Mouse (Mus musculus): ENCODE results near the gene Cab39.

The Cab39 gene

GRCm38 (mm10) chr1:85845476-85845875 is 52.2 kb downstream of the Cab39 start:
- DNase-seq (ENCODE audit: low read depth): no peak

DNA sequence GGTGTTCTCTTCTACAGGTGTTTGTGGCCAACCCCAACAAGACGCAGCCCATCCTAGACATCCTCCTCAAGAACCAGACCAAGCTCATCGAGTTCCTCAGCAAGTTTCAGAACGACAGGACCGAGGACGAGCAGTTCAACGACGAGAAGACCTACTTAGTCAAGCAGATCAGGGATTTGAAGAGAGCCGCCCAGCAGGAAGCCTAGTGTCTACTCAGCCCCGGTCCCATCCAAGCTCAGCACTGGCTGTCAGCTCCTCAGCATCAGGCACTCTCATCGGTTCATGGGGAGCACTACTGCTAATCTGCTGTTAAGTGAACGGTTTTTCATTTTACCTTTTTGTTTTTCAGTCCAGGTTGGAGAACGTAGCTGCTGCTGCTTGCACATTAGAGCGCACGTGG is 55.8 kb downstream of the Cab39 start:
- no peak for DNase-seq (ENCODE audit: low read depth)

DNA sequence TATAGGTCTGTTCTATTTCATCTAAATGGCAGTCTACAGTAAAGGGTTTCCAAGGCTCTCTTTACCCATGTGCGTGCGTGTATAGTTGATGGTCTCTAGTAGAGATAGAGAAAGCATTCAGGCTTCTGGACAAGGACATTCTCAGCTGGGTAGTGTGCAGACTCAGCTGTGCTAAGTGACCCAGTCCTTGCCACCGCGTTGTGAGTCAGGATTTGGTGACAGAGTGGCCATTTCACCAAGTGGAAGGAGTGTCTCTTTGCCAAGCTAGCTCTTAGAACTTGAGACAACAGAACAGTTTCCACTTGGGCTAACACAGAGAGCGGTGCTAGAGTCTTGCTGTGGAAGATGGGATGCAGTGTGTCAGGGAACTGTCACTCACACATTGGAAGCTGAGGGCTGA is 57.6 kb downstream of the Cab39 start:
- no peak for DNase-seq (ENCODE audit: low read depth)

DNA sequence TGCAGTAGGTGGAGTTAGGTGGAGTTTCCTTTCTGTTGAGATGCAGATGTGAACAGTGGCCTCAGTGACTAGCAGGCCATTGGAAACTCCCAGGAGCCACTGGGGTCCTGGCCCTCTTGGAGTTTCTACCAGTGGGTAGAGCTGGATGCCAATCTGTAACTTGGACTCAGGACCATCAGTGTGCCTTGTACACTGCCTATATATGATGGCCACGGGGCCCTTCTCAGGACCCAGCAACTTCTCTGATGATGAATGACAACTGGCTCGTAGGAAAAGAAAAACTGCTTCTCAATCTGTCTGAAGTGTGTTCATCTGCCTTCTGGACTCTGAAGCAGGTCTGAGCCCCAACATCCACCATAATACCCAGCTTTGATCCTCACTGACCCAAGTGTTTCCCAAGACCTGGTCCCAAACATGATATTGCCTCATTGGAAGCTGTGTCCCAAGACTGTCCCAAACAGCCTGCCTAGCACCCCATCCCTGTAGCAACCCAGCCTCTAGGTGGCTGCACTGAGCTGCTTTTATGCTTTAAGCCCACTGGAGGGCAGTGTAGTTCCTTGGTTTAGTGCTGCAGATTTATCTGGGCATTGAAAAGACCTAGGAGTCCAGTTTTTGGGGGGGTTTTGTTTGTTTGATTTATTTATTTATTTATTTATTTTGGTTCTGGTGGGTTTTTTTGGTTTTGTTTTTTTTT is 59.9 kb downstream of the Cab39 start:
- DNase-seq (ENCODE audit: low read depth): peak; percentile 83

DNA sequence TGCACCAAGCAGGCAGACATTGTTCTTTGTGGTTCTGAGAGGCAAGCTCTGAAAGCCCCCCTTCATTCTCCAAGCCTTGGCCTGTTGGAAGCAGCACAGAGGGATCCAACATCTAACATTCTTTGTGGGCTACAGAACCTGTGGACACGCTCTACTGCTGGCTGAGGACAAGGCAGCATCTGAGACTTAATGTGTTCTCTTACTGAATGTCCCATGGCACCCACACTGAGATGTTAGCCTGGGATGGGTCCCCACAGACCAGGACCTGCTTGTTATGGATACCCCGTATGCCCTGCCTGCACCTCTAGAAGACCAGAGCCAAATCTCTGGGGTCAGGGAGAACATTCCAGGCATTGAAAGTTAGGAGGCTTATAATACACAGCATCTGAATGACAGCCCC is 60.6 kb downstream of the Cab39 start:
- no peak for DNase-seq (ENCODE audit: low read depth)

DNA sequence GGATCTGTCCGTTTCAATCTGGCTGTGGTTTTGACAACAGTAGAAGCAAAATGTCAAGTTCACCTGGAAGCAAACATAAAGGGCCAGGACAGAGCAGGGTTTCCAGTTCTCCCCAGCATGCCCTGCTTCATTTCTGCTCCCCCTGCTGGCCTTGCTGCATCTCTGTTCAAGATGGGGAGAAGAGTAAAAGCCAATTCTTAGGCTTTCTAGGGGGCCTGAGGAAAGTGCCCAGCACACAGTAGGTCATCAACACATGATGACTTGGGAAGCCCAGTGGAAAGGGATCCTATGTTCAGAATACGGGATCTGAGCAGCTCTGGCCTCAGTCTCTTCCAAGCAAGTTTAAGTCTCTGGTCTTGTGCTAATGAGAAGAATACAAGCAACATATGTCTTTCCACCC is 61.2 kb downstream of the Cab39 start:
- DNase-seq (ENCODE audit: low read depth): no peak

DNA sequence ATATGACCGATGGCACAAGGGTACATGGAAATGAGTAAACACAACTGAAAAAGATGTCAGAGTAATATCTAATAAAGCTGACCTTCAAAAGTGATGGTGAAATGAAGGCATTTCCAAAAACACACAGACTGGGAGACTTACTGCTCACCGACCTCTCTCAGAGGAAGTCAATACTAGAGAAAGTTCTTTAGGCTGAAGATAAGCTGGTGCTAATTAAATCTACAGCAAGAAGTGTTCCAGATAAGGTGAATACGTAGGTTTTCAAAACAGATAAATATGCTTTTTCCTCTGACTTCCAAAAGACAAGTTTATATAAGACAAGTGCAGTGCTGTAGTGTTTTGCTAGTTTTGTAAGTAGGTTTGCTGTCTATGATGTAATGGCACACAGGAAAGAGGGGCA is 63.0 kb downstream of the Cab39 start:
- DNase-seq (ENCODE audit: low read depth): no peak

GRCm38 (mm10) chr1:85857261-85857754 is 64.1 kb downstream of the Cab39 start:
- no peak for DNase-seq (ENCODE audit: low read depth)

GRCm38 (mm10) chr1:85864383-85864782 is 71.1 kb downstream of the Cab39 start:
- no peak for DNase-seq (ENCODE audit: low read depth)

- DNase-seq (ENCODE audit: low read depth): no peak
Observed at GRCm38 (mm10) chr1:85870001-85870400, 76.8 kb downstream of the Cab39 start.

GRCm38 (mm10) chr1:85870546-85870945 is 77.3 kb downstream of the Cab39 start:
- DNase-seq (ENCODE audit: low read depth): no peak

DNA sequence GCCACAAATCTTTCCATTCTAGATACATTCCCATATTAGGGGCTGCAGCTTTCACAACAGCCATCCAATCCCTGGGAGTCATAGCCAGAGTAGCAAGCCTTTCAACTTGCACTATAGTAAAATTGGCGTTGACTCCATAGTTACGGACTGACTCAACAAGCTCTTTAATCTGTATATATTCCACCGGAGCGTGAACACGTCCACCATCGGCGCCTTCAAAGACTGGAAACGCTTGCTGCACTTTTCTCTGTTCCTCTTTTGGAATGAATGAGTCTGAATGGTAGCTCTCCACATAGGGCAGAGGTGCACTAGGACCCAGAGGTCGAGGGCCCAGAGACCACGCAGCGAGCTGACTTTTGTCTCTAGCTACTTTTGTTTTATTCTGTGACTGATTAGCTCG is 88.8 kb downstream of the Cab39 start:
- no peak for DNase-seq (ENCODE audit: low read depth)

DNA sequence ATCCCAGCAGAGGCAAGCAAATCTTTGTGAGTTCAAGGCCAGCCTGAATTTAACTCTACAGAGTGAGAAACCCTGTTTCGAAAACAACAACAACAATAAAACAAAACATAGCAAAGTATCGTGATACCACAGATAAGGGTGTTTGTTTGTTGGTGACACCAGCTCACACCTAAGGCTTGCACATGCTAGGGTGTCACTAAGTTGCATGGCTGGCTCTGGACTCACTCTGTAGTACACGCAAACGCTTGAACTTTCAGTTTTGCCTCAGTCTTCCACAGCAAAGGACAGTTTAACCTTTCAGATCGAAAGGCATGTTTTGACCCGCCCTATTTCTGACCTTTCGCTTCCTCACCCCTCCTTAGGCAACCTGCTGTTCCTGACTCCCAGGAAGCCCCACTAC is 94.0 kb downstream of the Cab39 start:
- no peak for DNase-seq (ENCODE audit: low read depth)

DNA sequence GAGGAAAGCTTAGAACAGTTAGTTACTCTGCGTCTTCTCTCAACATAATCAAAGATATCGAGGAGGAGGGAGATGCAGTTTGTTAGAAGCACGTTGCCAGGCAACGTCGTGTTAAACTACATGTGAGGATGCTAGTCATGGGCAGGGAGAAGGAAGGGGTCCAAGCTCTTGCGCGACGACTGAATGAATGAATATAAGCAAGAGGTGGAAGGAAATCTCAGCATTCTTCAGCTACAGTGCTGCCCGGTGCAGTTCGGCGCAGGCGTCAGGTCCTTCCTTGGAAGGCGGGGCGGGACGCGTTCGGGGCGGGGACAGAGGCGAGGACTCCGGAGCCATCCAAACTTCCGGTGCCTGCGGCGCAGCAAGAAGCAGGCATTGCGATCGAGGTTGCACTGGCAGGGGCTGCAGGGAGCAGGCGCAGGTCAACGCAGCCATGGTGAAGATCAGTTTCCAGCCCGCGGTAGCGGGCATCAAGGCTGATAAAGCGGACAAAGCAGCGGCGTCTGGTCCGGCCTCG is 101.0 kb downstream of the Cab39 start, which contains the start of gene Itm2c:
Gene Itm2c, plus strand, starts transcription at position 51 of the 517 bp plus-strand sequence.
- peak; percentile 86 for DNase-seq (ENCODE audit: low read depth)

DNA sequence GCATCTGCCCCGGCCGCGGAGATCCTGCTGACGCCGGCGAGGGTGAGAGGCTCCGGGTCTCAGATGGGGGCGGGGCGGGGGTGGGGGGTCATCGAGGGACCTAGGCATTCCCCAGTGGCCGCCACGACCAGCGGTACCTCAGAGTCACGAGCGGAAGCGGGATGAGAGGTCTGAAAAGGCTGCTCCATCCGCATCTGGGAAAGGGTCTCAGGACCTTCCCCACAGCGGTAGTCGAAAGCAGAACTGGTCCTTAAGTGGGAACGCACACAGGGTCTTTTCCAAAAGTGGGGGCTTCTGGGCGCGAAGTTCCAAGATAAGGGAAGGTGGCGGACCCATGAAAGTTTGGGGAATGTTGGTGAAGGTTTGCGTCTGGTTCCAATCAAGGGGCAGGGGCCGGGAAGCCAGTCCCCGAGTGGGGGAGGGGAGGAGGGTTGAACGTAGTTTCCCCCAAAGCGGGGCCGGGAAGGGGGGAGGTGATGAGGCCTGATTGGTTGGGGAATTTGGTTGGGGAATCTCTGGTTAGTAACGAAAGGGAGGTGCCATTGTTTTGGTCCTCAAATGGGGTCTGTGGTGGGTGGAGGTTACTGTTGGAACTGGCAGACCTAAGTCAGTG is 101.6 kb downstream of the Cab39 start:
- no peak for DNase-seq (ENCODE audit: low read depth)

- peak; percentile 79 for DNase-seq (ENCODE audit: low read depth)
Observed at GRCm38 (mm10) chr1:85895391-85895837, 102.2 kb downstream of the Cab39 start.

- DNase-seq (ENCODE audit: low read depth): no peak
Observed at GRCm38 (mm10) chr1:85896110-85896509, 102.9 kb downstream of the Cab39 start.

- DNase-seq (ENCODE audit: low read depth): peak; percentile 74
Observed at GRCm38 (mm10) chr1:85896781-85897700, 103.8 kb downstream of the Cab39 start.

DNA sequence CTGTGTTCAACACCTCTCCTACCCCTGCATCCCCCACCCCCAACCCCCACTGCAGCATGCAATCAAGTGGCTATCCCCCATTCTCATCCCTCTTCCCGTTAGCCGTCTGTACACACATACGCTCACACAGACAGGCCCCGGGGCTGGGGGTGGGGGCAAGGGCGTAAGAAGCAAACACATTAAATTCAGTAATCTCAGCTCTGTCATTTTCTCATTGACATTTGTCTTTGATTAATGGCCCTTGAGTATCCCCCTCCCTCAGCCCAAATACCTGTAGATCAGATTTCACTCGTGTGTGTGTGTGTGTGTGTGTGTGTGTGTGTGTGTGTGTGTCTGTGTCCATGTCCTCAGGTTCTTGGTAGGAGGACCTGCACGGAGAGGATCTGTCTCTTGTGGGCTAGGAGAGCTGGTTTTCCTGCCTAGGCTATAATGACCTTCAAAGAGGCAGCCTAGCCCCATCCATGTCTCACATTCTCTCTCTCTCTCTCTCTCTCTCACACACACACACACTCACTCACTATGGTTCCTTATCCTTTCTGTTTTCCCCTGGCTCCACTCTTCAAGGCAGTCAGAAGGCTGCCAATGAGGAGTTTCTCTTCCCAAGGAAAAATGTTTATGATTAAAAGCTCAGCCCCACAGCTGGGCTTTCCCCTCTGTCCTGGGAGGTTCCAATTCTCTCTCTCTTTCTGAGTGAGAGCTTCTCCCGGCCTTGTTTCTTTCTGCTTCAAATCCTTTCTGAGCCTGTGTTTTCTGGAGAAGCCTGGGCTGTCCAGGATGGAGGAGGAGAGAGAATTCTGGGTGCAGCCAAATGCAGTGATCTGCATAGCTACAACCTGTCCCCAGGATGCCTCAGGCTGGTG is 104.9 kb downstream of the Cab39 start:
- no peak for DNase-seq (ENCODE audit: low read depth)

DNA sequence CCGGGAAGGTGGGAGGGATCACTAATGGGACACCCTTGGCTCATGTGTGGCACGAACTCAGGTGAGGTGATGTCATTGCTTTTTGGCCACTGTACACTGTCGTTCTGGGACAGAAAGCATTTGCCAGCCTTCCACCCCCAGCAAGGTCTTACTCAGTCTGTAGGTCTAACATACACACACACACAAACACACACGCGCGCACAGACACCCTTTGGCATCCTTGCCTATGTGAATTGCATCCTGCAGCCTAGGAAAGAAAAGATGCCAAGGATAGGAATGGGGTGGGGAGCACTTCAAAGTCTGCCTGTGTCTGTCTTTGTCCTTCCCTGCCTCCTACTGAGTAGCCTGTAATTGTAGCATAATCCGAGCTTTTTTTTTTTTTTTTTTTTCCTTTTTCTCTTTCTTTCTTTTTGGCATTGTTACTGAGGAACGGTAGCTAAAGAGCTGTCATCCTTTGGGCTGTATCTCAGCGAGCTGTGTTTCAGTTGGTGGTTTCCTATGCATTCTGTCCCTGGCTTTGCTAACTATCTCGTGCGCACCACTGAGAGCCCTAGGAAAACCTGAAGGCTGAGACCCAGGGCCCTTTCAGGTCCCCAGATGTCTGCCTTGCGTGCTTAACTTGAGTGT is 105.6 kb downstream of the Cab39 start:
- no peak for DNase-seq (ENCODE audit: low read depth)

GRCm38 (mm10) chr1:85899388-85899761 is 106.1 kb downstream of the Cab39 start:
- no peak for DNase-seq (ENCODE audit: low read depth)

Data from naive thymus-derived CD4-positive, alpha-beta T cell, adult 2 months (primary cell).